Mouse (Mus musculus) ES-Bruce4 (cell line): ENCODE measurements around the gene Lmbrd1. TPM values are rescaled to one million over a fixed set of nuclear protein-coding genes. Genes with fewer than 3 reads are reported as not detected.

Experiments
- H3K27ac ChIP-seq: 2 replicates; pipeline ENCODE4 v1.5.1; 2012; ENCODE audit warnings: low read length, inconsistent platforms; ENCODE audit not compliant: insufficient read depth
- H3K27me3 ChIP-seq: 2 replicates; pipeline ENCODE4 v1.6.1; 2012; ENCODE audit warnings: mild to moderate bottlenecking, low read length, inconsistent platforms; ENCODE audit not compliant: control insufficient read depth, poor library complexity, insufficient read depth, severe bottlenecking
- H3K36me3 ChIP-seq: 2 replicates; pipeline ENCODE4 v1.6.1; 2012; ENCODE audit warnings: inconsistent platforms, mild to moderate bottlenecking, low read length, moderate library complexity; ENCODE audit not compliant: control insufficient read depth, poor library complexity, insufficient read depth, severe bottlenecking
- H3K4me1 ChIP-seq: one replicate; pipeline ENCODE4 v1.8.1; 2011; ENCODE audit warnings: low read length; ENCODE audit not compliant: control insufficient read depth, insufficient read depth
- H3K4me3 ChIP-seq: 2 replicates; pipeline ENCODE4 v1.5.1; 2011; ENCODE audit warnings: low read depth, mild to moderate bottlenecking, low read length
- H3K9ac ChIP-seq: 2 replicates; pipeline ENCODE4 v1.6.1; 2012; ENCODE audit warnings: low read depth, mild to moderate bottlenecking, inconsistent platforms; ENCODE audit not compliant: poor library complexity, severe bottlenecking
- H3K9me3 ChIP-seq: replicated peaks from 2 replicates; pipeline ENCODE4 v1.6.1; 2012; ENCODE audit warnings: mild to moderate bottlenecking, low read length, inconsistent platforms; ENCODE audit not compliant: control insufficient read depth, poor library complexity, insufficient read depth, severe bottlenecking
- CTCF ChIP-seq: IDR thresholded peaks from one replicate; pipeline ENCODE4 v1.8.1; 2011; ENCODE audit warnings: low read depth, low read length
- EP300 ChIP-seq: IDR thresholded peaks from 2 replicates; pipeline ENCODE4 v1.6.1; 2011; ENCODE audit warnings: low read depth, low read length; ENCODE audit not compliant: insufficient read depth
- POLR2A ChIP-seq: IDR thresholded peaks from one replicate; pipeline ENCODE4 v1.8.1; 2011; ENCODE audit warnings: low read length; ENCODE audit not compliant: insufficient read depth
- polyA plus RNA-seq: library from polyadenylated mRNA; stranded (reverse); fragments of >200 nt; gene quantifications from 2 replicates; pipeline ENCODE4 v1.2.4, GENCODE M21; 2011; ENCODE audit warnings: low read depth; ENCODE audit not compliant: missing spikeins, insufficient read depth, insufficient read length

Lmbrd1 gene
- polyA plus RNA-seq, 1 experiment = 32.0 TPM

DNA sequence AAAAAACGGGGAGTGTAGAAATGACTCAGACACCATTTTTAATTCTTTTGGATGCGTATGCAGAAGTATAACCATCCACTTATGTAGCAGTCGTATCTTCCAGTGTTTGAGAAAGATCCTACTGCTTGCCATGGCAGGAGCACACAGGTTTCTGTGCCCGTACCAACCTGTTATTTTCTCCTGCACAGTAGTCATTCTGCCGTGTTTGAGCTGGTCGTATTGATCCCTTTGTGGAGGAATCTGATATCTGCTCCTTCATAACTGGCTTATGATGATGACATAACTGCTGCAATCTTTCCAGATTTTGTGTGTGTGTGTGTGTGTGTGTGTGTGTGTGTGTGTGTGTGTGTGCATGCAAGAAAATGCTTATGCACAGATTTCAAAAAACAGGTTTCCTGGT, 25.4 kb downstream of the Lmbrd1 start:
- Histone ChIP-seq H3K9me3 (no peaks in the 10 kb centered on the region), H3K9ac (no peak overlapping the region), H3K27me3 (no peaks in the 10 kb centered on the region), H3K4me3 (no peak overlapping the region), H3K4me1 (no peaks in the 10 kb centered on the region), H3K36me3 (no peaks in the 10 kb centered on the region), H3K27ac (no peak overlapping the region)
- TF ChIP-seq POLR2A (no peak), CTCF (no peak), EP300 (no peak)

- Histone ChIP-seq H3K4me1 (no peaks in the 10 kb centered on the region), H3K27me3 (no peaks in the 10 kb centered on the region), H3K4me3 (no peak overlapping the region), H3K9ac (no peak overlapping the region), H3K36me3 (no peaks in the 10 kb centered on the region), H3K9me3 (no peaks in the 10 kb centered on the region), H3K27ac (no peak overlapping the region)
- TF ChIP-seq POLR2A = no peak
- TF ChIP-seq EP300 = no peak
- TF ChIP-seq CTCF = no peak
These were observed 37.9 kb downstream of the Lmbrd1 start for GRCm38 (mm10) chr1:24716301-24716700.

- Histone ChIP-seq H3K4me1 (no peaks in the 10 kb centered on the region), H3K27me3 (no peaks in the 10 kb centered on the region), H3K9ac (no peak overlapping the region), H3K36me3 (no peaks in the 10 kb centered on the region), H3K9me3 (no peaks in the 10 kb centered on the region), H3K27ac (no peak overlapping the region), H3K4me3 (no peak overlapping the region)
- no peak for TF ChIP-seq POLR2A
- TF ChIP-seq EP300 = no peak
- no peak for TF ChIP-seq CTCF
These were observed 41.2 kb downstream of the Lmbrd1 start for GRCm38 (mm10) chr1:24719621-24720020.

DNA sequence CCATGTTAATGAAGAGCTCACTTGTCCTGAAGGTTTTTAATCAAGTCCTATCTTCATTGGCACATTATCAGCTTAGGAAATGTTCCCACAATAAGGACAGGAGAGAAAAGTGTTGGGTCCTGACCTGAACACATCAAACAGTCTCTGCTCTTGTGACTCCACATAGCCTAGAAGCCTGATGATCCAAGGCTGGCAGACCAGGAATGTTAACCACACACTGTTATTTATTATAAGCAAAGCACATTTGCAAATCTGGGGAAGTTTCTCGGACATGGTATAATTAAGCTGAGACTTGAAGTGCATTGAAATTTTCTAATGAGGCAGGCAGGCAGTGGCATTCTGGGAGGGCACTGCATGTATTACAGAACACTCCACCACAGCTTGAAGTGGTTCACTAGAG, 41.8 kb downstream of the Lmbrd1 start:
- no peak overlapping the region for H3K9ac ChIP-seq
- H3K4me3 ChIP-seq = no peak overlapping the region
- H3K9me3 ChIP-seq = no peaks in the 10 kb centered on the region
- TF ChIP-seq EP300 (no peak), POLR2A (no peak), CTCF (no peak)
- no peaks in the 10 kb centered on the region for H3K36me3 ChIP-seq
- no peak overlapping the region for H3K27ac ChIP-seq
- H3K4me1 ChIP-seq = no peaks in the 10 kb centered on the region
- H3K27me3 ChIP-seq = no peaks in the 10 kb centered on the region

- TF ChIP-seq CTCF (no peak), EP300 (no peak), POLR2A (no peak)
- no peaks in the 10 kb centered on the region for H3K4me1 ChIP-seq
- peaks cover 4% of the 10 kb centered on the region for H3K36me3 ChIP-seq
- H3K9ac ChIP-seq = no peak overlapping the region
- H3K27ac ChIP-seq = no peak overlapping the region
- no peak overlapping the region for H3K4me3 ChIP-seq
- no peaks in the 10 kb centered on the region for H3K27me3 ChIP-seq
- no peaks in the 10 kb centered on the region; the same call in 1 of the 2 replicates for H3K9me3 ChIP-seq
These were observed 51.4 kb downstream of the Lmbrd1 start for GRCm38 (mm10) chr1:24729784-24730183.

GRCm38 (mm10) chr1:24732286-24732685, 53.9 kb downstream of the Lmbrd1 start:
- no peaks in the 10 kb centered on the region for H3K27me3 ChIP-seq
- H3K4me3 ChIP-seq = no peak overlapping the region
- no peak overlapping the region for H3K9ac ChIP-seq
- peaks cover 4% of the 10 kb centered on the region for H3K36me3 ChIP-seq
- H3K4me1 ChIP-seq = no peaks in the 10 kb centered on the region
- no peak overlapping the region for H3K27ac ChIP-seq
- no peaks in the 10 kb centered on the region; the same call in 1 of the 2 replicates for H3K9me3 ChIP-seq
- TF ChIP-seq CTCF (no peak), POLR2A (no peak), EP300 (no peak)
